Mouse (Mus musculus) neural tube, embryonic 11.5 days (tissue): ENCODE measurements around the gene Micall1. TPM values are rescaled to one million over a fixed set of nuclear protein-coding genes. Genes with fewer than 3 reads are reported as not detected.

Experiments used
- ATAC-seq: fragments of 200-750 bp; cut with Nextera tagmentation; 2 replicates; pipeline ENCODE4 v1.8.0; 2017; ENCODE audit warnings: moderate number of reproducible peaks, mild to moderate bottlenecking, moderate TSS enrichment, moderate library complexity; ENCODE audit not compliant: insufficient read depth, low FRiP score, low TSS enrichment
- DNase-seq: peaks from one replicate; pipeline ENCODE4 v3.0.0-alpha.2; 2015; ENCODE audit warnings: low spot score
- H3K27ac ChIP-seq: fragments of 300-500 bp; sonication (generic); 2 replicates; pipeline ENCODE4 v1.5.1; 2014; ENCODE audit warnings: low read depth, mild to moderate bottlenecking, low read length
- H3K27me3 ChIP-seq: fragments of 300-500 bp; sonication (generic); 2 replicates; pipeline ENCODE4 v1.6.1; 2014; ENCODE audit warnings: mild to moderate bottlenecking, low read length, mixed read lengths; ENCODE audit not compliant: control insufficient read depth, insufficient read depth
- H3K36me3 ChIP-seq: fragments of 300-500 bp; sonication (generic); 2 replicates; pipeline ENCODE4 v1.6.1; 2014; ENCODE audit warnings: mild to moderate bottlenecking, low read length, moderate library complexity, mixed read lengths; ENCODE audit not compliant: control insufficient read depth, insufficient read depth
- H3K4me1 ChIP-seq: fragments of 300-500 bp; sonication (generic); 2 replicates; pipeline ENCODE4 v1.6.1; 2014; ENCODE audit warnings: low read length, mixed read lengths; ENCODE audit not compliant: control insufficient read depth, insufficient read depth
- H3K4me2 ChIP-seq: fragments of 300-500 bp; sonication (generic); 2 replicates; pipeline ENCODE4 v1.6.1; 2014; ENCODE audit warnings: low read depth, mild to moderate bottlenecking, moderate library complexity
- H3K4me3 ChIP-seq: fragments of 300-500 bp; sonication (generic); 2 replicates; pipeline ENCODE4 v1.5.1; 2014; ENCODE audit warnings: low read depth, low read length
- H3K9ac ChIP-seq: fragments of 300-500 bp; sonication (generic); 2 replicates; pipeline ENCODE4 v1.6.1; 2014; ENCODE audit warnings: mild to moderate bottlenecking, low read length
- H3K9me3 ChIP-seq: fragments of 300-500 bp; sonication (generic); 2 replicates; pipeline ENCODE4 v1.6.1; 2016; ENCODE audit warnings: low read length; ENCODE audit not compliant: control insufficient read depth
- WGBS: fragments of 180-500 bp; shearing (Covaris S2); extraction: QIAGEN DNeasy Blood & Tissue Kit; methylation state at CpG from one replicate; pipeline ENCODE4 v1.1.7; 2014; 5-methylcytosine and 5-hydroxymethylcytosine counted together
- polyA plus RNA-seq: library from polyadenylated mRNA; unstranded; fragments of >200 nt; fragmentation: Nextera tagmentation; extraction: Ambion mirVana; gene quantifications from 2 replicates; pipeline ENCODE4 v1.2.1, GENCODE M21; 2014

Micall1 gene
- 6.8 and 7.9 TPM in 2 replicates for polyA plus RNA-seq

DNA sequence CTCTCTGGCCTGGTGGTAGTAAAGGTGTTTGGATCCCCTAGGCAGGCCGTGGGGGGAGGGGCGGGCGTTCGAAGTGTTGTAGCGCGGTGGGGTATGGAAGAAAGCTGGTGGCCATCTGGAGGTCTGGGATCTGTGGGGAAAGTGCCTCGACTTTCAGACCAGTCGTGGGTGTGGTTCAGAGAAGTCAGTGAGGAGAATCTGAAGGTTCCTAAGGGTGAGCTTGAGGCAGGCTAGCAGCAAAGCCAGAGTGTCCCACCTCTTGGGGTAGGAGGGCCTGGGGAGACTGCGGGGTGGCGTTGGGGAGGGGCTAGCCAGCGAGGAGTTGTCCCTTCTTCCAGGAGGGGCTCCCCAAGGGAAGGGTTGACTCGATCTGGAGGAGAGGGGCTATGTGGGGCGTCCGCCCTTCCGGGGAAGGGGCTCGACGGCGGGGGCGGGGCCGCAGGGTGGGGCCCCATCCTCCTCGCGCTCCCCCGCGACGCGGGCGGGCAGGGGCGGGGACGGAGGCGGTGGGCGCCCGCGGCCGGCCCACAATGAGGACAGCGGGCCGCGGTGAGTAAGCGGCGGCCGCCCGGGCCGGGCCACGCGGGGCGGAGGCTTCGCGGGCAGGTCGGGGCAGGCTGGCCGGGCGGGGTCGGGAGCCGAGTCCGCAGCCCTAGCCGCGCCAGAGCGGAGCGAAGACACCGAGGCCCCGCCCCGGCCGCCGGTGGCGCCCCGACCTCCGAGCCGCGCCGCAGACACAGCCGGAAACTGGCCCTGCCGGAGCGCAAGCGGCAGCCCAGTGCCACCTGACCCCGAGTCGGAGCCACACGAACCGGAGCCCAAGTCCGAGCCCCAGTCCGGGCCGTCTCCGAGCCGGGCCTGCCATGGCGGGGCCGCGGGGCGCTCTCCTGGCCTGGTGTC is at the start of gene Micall1:
TSS of gene Micall1 (plus strand) at position 478 of the 900 bp plus-strand sequence.
- Histone ChIP-seq H3K27ac (peak within 1 kb of the TSS; percentile 58), H3K9ac (peak within 1 kb of the TSS; percentile 91), H3K4me2 (peak within 1 kb of the TSS; percentile 99), H3K36me3 (no peaks in the 10 kb centered on the region), H3K4me1 (peaks cover 4% of the 10 kb centered on the region; the same call in 1 of the 2 replicates), H3K4me3 (peak within 1 kb of the TSS; percentile 81), H3K27me3 (no peaks in the 10 kb centered on the region), H3K9me3 (no peaks in the 10 kb centered on the region)
- under 1% methylated on average over 80 of the region's 85 CpGs for WGBS
- ATAC-seq (peak; percentile 74), DNase-seq (peak; percentile 70)

DNA sequence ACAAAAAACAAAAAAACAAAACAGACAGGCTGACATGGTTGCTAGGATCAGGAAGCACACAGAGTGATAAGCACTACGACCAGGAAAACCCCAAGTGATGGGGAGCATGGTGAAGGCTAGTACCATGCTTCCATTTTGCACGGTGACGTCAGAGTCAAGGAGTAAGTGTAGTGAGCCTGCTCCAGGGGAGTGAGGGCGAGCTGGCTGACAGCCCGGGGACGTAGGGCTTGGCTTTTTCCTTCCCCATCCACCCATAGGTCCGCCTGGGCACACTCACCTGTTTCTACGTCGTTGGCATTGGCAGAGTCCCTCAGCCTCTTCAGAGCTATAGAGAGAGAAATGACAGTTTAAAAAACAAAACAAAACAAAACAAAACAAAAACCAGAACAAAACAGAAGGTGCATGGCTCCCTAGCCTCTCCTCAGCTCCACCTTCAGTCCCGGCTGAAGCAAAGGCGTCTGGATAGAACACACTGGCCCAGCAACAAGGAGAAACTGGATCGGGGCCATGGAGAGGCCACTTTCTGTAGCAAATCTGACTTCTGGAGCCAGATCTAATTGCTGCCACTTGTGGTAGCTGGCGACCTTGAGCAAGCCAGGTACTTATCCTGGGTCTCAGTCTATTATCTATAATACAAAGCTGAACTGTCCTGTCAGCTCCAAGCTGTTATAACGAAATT is 47.7 kb upstream of the Micall1 start:
- Histone ChIP-seq H3K27ac (no peak overlapping the region), H3K4me1 (peaks cover 4% of the 10 kb centered on the region; the same call in 1 of the 2 replicates), H3K27me3 (no peaks in the 10 kb centered on the region), H3K9ac (no peak overlapping the region), H3K36me3 (peaks cover 4% of the 10 kb centered on the region), H3K4me2 (no peak overlapping the region), H3K9me3 (no peaks in the 10 kb centered on the region), H3K4me3 (no peak overlapping the region)
- DNase-seq (no peak), ATAC-seq (no peak)
- WGBS: 89% methylated on average over 14 of the region's 14 CpGs

DNA sequence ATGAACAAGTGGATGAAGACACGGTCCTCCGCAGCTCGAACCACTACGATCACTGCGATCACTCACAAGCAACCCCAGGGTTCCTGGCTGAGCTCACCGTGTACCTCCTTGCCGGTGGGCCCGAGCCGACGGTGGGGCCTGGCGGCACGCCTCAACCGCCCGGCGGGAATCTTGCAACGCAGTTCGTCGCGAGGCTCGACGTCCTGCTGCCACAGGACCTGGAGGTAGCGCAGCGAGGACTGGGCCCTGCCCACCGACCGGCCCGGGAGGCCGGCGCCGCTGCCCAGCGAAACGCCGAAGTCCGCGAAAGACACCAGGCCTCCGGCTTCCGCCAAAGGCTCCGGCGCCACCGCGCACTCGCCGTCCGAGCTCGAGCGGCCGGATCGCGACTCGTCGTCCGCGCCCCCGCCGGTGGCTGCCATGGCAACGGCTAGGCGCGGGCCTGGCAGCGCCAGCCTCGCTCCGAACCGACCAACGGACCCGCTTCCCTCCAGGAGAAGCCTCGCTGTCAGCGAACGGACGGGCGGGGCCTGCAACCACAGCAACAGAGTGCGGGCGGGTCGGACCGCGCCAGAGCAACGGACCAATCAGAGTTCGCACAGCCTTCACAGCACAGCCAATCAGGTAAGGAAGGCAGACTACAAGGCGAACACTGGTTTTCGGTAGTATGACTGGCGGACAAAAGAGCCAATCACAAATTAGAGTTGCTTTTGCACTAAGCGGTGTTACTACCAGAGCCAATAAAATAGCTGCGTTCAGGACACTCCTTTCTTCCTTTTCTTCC is 46.1 kb upstream of the Micall1 start, which contains the start of gene Ankrd54:
TSS of gene Ankrd54 (minus strand) at position 518 of the 784 bp plus-strand sequence.
- Histone ChIP-seq H3K4me1 (peaks cover 4% of the 10 kb centered on the region; the same call in 1 of the 2 replicates), H3K4me2 (peak within 1 kb of the TSS; percentile 74), H3K36me3 (peaks cover 4% of the 10 kb centered on the region), H3K27me3 (no peaks in the 10 kb centered on the region), H3K27ac (peak within 1 kb of the TSS; percentile 53; the same call in 1 of the 2 replicates), H3K4me3 (peak within 1 kb of the TSS; percentile 89), H3K9me3 (no peaks in the 10 kb centered on the region), H3K9ac (peak within 1 kb of the TSS; percentile 89)
- ATAC-seq (peak; percentile 100), DNase-seq (peak; percentile 96)
- under 1% methylated on average over 72 of the region's 80 CpGs for WGBS

DNA sequence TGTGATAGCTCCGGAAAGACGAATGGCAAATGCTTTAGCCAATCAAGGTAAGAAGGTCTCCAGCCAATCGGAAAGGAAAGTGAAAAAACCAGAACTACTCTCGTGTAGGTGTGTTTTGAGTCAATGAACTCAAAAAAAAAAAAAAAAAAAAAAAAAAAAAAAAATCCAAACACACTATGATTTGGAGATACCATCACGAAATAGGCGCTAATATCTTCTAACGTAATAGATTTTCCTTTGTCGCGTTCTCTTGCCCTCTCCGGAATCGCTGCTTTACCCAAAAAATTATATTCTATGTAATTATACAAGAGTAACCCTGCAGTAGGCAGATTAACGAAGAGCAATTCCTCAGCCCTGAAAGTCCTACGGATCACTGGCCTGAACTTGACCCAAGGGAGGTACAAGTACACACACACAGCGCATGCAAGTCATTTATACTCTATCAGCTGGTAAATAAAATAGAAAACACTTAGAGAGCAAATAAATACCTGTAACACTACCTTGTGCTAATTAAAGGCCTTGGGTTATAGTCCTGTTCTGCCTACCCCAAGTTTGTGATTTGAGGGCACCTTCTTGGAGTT is 45.4 kb upstream of the Micall1 start:
- Histone ChIP-seq H3K4me1 (peaks cover 4% of the 10 kb centered on the region; the same call in 1 of the 2 replicates), H3K27me3 (no peaks in the 10 kb centered on the region), H3K36me3 (peaks cover 4% of the 10 kb centered on the region), H3K27ac (no peak overlapping the region), H3K4me3 (peak overlapping the region; percentile 19), H3K9me3 (no peaks in the 10 kb centered on the region), H3K4me2 (peak overlapping the region; percentile 40), H3K9ac (no peak overlapping the region)
- DNase-seq: no peak
- no peak for ATAC-seq
- 10% methylated on average over 14 of the region's 14 CpGs for WGBS

GRCm38 (mm10) chr15:79065086-79065770 is 43.5 kb upstream of the Micall1 start:
- 52% methylated on average over 8 of the region's 8 CpGs for WGBS
- Histone ChIP-seq H3K9me3 (no peaks in the 10 kb centered on the region), H3K4me3 (no peak overlapping the region), H3K27ac (no peak overlapping the region), H3K36me3 (peaks cover 2% of the 10 kb centered on the region; the same call in 1 of the 2 replicates), H3K4me2 (no peak overlapping the region), H3K27me3 (no peaks in the 10 kb centered on the region), H3K9ac (no peak overlapping the region), H3K4me1 (peaks cover 4% of the 10 kb centered on the region; the same call in 1 of the 2 replicates)
- ATAC-seq: no peak
- DNase-seq: no peak

DNA sequence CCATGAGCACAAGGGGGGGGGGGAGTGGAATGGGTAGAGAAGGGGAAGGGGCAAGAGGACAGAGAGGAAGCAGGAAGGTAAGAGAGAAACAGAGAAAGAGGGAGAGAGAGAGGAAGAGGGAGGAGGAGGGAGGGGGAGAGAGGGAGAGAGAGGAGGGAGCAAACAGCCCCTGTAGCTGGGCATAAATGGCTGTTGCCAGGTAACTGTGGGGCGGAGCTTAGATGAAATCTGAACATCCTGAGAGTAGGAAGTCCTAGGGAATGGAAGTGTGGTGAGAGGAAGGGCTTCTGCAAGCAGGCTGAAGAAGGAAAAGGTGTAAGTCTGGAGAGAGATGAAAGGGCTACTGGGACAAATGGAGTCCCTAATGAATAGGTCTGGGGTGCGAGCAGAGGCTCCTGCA is 42.4 kb upstream of the Micall1 start:
- Histone ChIP-seq H3K27me3 (no peaks in the 10 kb centered on the region), H3K9me3 (no peaks in the 10 kb centered on the region), H3K4me1 (peaks cover 4% of the 10 kb centered on the region; the same call in 1 of the 2 replicates), H3K4me2 (no peak overlapping the region), H3K27ac (no peak overlapping the region), H3K9ac (no peak overlapping the region), H3K36me3 (no peaks in the 10 kb centered on the region), H3K4me3 (no peak overlapping the region)
- WGBS: 46% methylated on average over 2 of the region's 2 CpGs
- no peak for DNase-seq
- ATAC-seq: no peak

- Histone ChIP-seq H3K9ac (no peak overlapping the region), H3K4me3 (no peak overlapping the region), H3K4me1 (no peaks in the 10 kb centered on the region), H3K4me2 (no peak overlapping the region), H3K27me3 (no peaks in the 10 kb centered on the region), H3K9me3 (no peaks in the 10 kb centered on the region), H3K27ac (no peak overlapping the region), H3K36me3 (no peaks in the 10 kb centered on the region)
- no peak for ATAC-seq
- DNase-seq: no peak
- 89% methylated on average over 3 of the region's 3 CpGs for WGBS
These were observed 41.1 kb upstream of the Micall1 start for GRCm38 (mm10) chr15:79067631-79068030.
